Mouse (Mus musculus) CH12.LX (cell line): ENCODE measurements at regions not wholly inside any gene's neighbourhood (a gene's known extent, or its start where the extent isn't known, plus 50 kb on each side); places are given as distances from the start of the nearest gene placed in this dataset.

Source experiments
- DNase-seq: peaks from one replicate; pipeline ENCODE4 v3.0.0-alpha.2; 2013; ENCODE audit errors: extremely low read depth
- H3K27ac ChIP-seq: 2 replicates; pipeline ENCODE4 v1.5.1; 2012; ENCODE audit warnings: low read depth, mild to moderate bottlenecking, control low read depth, moderate library complexity; ENCODE audit not compliant: insufficient read depth
- H3K27me3 ChIP-seq: replicated peaks from 2 replicates; pipeline ENCODE3; 2012; ENCODE audit warnings: inconsistent platforms
- H3K36me3 ChIP-seq, 2 experiments: replicated peaks in 1 of 2; 2 replicates each; pipeline versions ENCODE3 to v1.6.1; 2012; ENCODE audit warnings: inconsistent platforms in 1 of 2, low read length in 1 of 2, mild to moderate bottlenecking in 1 of 2, mixed read lengths in 1 of 2, moderate library complexity in 1 of 2; ENCODE audit not compliant: control insufficient read depth in 1 of 2, insufficient read depth in 1 of 2
- H3K4me1 ChIP-seq, 2 experiments: 2 replicates each; pipeline ENCODE4 v1.6.1; 2012; ENCODE audit warnings: inconsistent platforms in 1 of 2, moderate library complexity in 1 of 2; ENCODE audit not compliant: insufficient read depth in 2 of 2, control insufficient read depth in 1 of 2
- H3K4me2 ChIP-seq: 2 replicates; pipeline ENCODE4 v1.6.1; 2012; ENCODE audit warnings: low read depth, mild to moderate bottlenecking, control low read depth; ENCODE audit not compliant: poor library complexity, insufficient read depth, severe bottlenecking
- H3K4me3 ChIP-seq, 3 experiments: fragments of 150-350 bp in 1 of 3; sonication (generic) in 1 of 3; replicated peaks in 1 of 3; 2 replicates each; pipeline versions ENCODE3 to v1.5.1; 2011 to 2012; ENCODE audit warnings: low read depth in 2 of 3, low read length in 2 of 3, mild to moderate bottlenecking in 2 of 3, moderate library complexity in 2 of 3, control low read depth in 1 of 3, improper control_type of control experiment in 1 of 3, inconsistent platforms in 1 of 3, mixed read lengths in 1 of 3; ENCODE audit not compliant: poor library complexity in 1 of 3
- H3K79me2 ChIP-seq: replicated peaks from 2 replicates; pipeline ENCODE4 v1.6.1; 2012; ENCODE audit warnings: mild to moderate bottlenecking, moderate library complexity; ENCODE audit not compliant: control insufficient read depth, poor library complexity, insufficient read depth, severe bottlenecking; ENCODE audit errors: extremely low read depth
- H3K9ac ChIP-seq: 2 replicates; pipeline ENCODE4 v1.6.1; 2012; ENCODE audit warnings: low read depth, mild to moderate bottlenecking, control low read depth, moderate library complexity; ENCODE audit not compliant: insufficient read depth
- H3K9me3 ChIP-seq: replicated peaks from 2 replicates; pipeline ENCODE3; 2012; ENCODE audit warnings: low read length, inconsistent platforms, mixed read lengths
- CHD1 ChIP-seq: IDR thresholded peaks from 2 replicates; pipeline ENCODE4 v1.6.1; 2012; ENCODE audit warnings: low read depth, low read length, improper control_type of control experiment, inconsistent platforms
- CTCF ChIP-seq, 2 experiments: IDR thresholded peaks in 1 of 2; conservative IDR thresholded peaks in 1 of 2; 2 replicates each; pipeline ENCODE4 v1.5.1; 2011 to 2012; ENCODE audit warnings: low read depth in 2 of 2, low read length in 2 of 2, improper control_type of control experiment in 1 of 2, inconsistent platforms in 1 of 2, mild to moderate bottlenecking in 1 of 2, moderate library complexity in 1 of 2
- EP300 ChIP-seq: IDR thresholded peaks from 2 replicates; pipeline ENCODE4 v1.6.1; 2011; ENCODE audit warnings: low read length, improper control_type of control experiment
- ETS1 ChIP-seq: conservative IDR thresholded peaks from 2 replicates; pipeline ENCODE4 v1.6.1; 2012; ENCODE audit warnings: low read depth, mild to moderate bottlenecking, inconsistent platforms, low read length, improper control_type of control experiment, moderate library complexity
- GABPA ChIP-seq: IDR thresholded peaks from 2 replicates; pipeline ENCODE4 v1.6.1; 2012; ENCODE audit warnings: low read depth, low read length, improper control_type of control experiment, inconsistent platforms; ENCODE audit not compliant: insufficient replicate concordance
- IRF4 ChIP-seq: IDR thresholded peaks from 2 replicates; pipeline ENCODE4 v1.6.1; 2014; ENCODE audit warnings: low read depth, mild to moderate bottlenecking, inconsistent platforms, low read length, improper control_type of control experiment
- JUND ChIP-seq: conservative IDR thresholded peaks from 2 replicates; pipeline ENCODE4 v1.6.1; 2011; ENCODE audit warnings: low read depth, low read length, improper control_type of control experiment
- KAT2A ChIP-seq: IDR thresholded peaks from 2 replicates; pipeline ENCODE4 v1.6.1; 2012; ENCODE audit warnings: low read length, improper control_type of control experiment, inconsistent platforms; ENCODE audit not compliant: insufficient replicate concordance
- MAX ChIP-seq: IDR thresholded peaks from 2 replicates; pipeline ENCODE4 v1.6.1; 2011; ENCODE audit warnings: low read length, improper control_type of control experiment
- MEF2A ChIP-seq: IDR thresholded peaks from 2 replicates; pipeline ENCODE4 v1.6.1; 2014; ENCODE audit warnings: low read depth, mild to moderate bottlenecking, inconsistent platforms, low read length, improper control_type of control experiment, borderline replicate concordance
- MXI1 ChIP-seq: IDR thresholded peaks from 2 replicates; pipeline ENCODE4 v1.6.1; 2011; ENCODE audit warnings: mild to moderate bottlenecking, low read depth, low read length, improper control_type of control experiment
- MYC ChIP-seq: IDR thresholded peaks from 2 replicates; pipeline ENCODE4 v1.6.1; 2011; ENCODE audit warnings: low read depth, mild to moderate bottlenecking, improper control_type of control experiment, low read length
- NELFE ChIP-seq: IDR thresholded peaks from 2 replicates; pipeline ENCODE4 v1.6.1; 2011; ENCODE audit warnings: low read depth, low read length, improper control_type of control experiment
- NRF1 ChIP-seq: IDR thresholded peaks from 2 replicates; pipeline ENCODE4 v1.6.1; 2014; ENCODE audit warnings: low read depth, mild to moderate bottlenecking, inconsistent platforms, low read length, improper control_type of control experiment, moderate library complexity
- POLR2A ChIP-seq: IDR thresholded peaks from 2 replicates; pipeline ENCODE4 v1.6.1; 2011; ENCODE audit warnings: low read depth, mild to moderate bottlenecking, improper control_type of control experiment, low read length
- POLR2AphosphoS2 ChIP-seq: IDR thresholded peaks from 2 replicates; pipeline ENCODE4 v1.6.1; 2011; ENCODE audit warnings: low read depth, low read length, improper control_type of control experiment
- TCF12 ChIP-seq: IDR thresholded peaks from 2 replicates; pipeline ENCODE4 v1.6.1; 2014; ENCODE audit warnings: low read depth, mild to moderate bottlenecking, inconsistent platforms, low read length, improper control_type of control experiment
- USF2 ChIP-seq: conservative IDR thresholded peaks from 2 replicates; pipeline ENCODE4 v1.6.1; 2011; ENCODE audit warnings: low read depth, low read length, improper control_type of control experiment
- ZNF384 ChIP-seq: IDR thresholded peaks from 2 replicates; pipeline ENCODE4 v1.6.1; 2012; ENCODE audit warnings: low read depth, low read length, improper control_type of control experiment, inconsistent platforms
- dilution Hi-C: fragments of 300-500 bp; cut with MboI; formaldehyde crosslinking; loops from 2 replicates; pipeline ENCODE4 v1.14.3; 2020; ENCODE audit warnings: low sequenced_read_pairs; ENCODE audit not compliant: extremely low pct_unique_long_range_greater_than_20kb, extremely low pct_ligation_motif_present
- in situ Hi-C: fragments of 300-500 bp; cut with MboI; formaldehyde crosslinking; loops from 3 replicates; pipeline ENCODE4 v1.14.3; 2019; ENCODE audit warnings: low sequenced_read_pairs, low pct_ligation_motif_present, low pct_unique_long_range_greater_than_20kb, mixed read lengths

- H3K4me3 ChIP-seq, result no peak overlapping the region
- no peak for DNase-seq
- no peaks in the 10 kb centered on the region for H3K36me3 ChIP-seq
- no peak overlapping the region for H3K27ac ChIP-seq
- dilution Hi-C loops (no loop called here), in situ Hi-C loops (no loop called here)
- TF ChIP-seq CHD1, result no peak
- TF ChIP-seq USF2, result no peak
- no peak for TF ChIP-seq MEF2A
- no peak for TF ChIP-seq MAX
- no peak for TF ChIP-seq NELFE
- no peak for TF ChIP-seq NRF1
- no peak for TF ChIP-seq TCF12
- no peak for TF ChIP-seq IRF4
- peaks cover 2% of the 10 kb centered on the region for H3K9me3 ChIP-seq
- peaks cover 8% of the 10 kb centered on the region for H3K27me3 ChIP-seq
- no peaks in the 10 kb centered on the region for H3K4me1 ChIP-seq
- no peak overlapping the region for H3K4me2 ChIP-seq
- H3K9ac ChIP-seq, result no peak overlapping the region
- no peaks in the 10 kb centered on the region for H3K79me2 ChIP-seq
Observed at GRCm38 (mm10) chr1:125236948-125237594, 198.5 kb downstream of the Actr3 start.

- Histone ChIP-seq H3K27me3 (peaks cover 18% of the 10 kb centered on the region), H3K79me2 (no peaks in the 10 kb centered on the region), H3K27ac (no peak overlapping the region), H3K9ac (no peak overlapping the region), H3K4me3 (no peak overlapping the region), H3K4me2 (no peak overlapping the region), H3K4me1 (no peaks in the 10 kb centered on the region), H3K9me3 (peaks cover 2% of the 10 kb centered on the region), H3K36me3 (no peaks in the 10 kb centered on the region)
- no peak for TF ChIP-seq GABPA
- TF ChIP-seq EP300, result no peak
- no peak for TF ChIP-seq ZNF384
- TF ChIP-seq TCF12, result no peak
- TF ChIP-seq POLR2A, result no peak
- TF ChIP-seq CTCF (conservative IDR thresholded peaks at IDR 0.05 in 1 of 2, IDR thresholded peaks at IDR 0.05 in 1 of 2; ENCODE audit: low read depth in 2 of 2, low read length in 2 of 2), result no peak
- TF ChIP-seq ETS1, result no peak
- no peak for TF ChIP-seq MXI1
- TF ChIP-seq JUND, result no peak
- TF ChIP-seq MYC, result no peak
- no peak for TF ChIP-seq KAT2A
- TF ChIP-seq POLR2AphosphoS2, result no peak
- DNase-seq, result no peak
- dilution Hi-C loops (no loop called here), in situ Hi-C loops (no loop called here)
Observed at GRCm38 (mm10) chr1:125234747-125235146, 200.8 kb downstream of the Actr3 start.
